Mouse (Mus musculus) midbrain, embryonic 10.5 days (tissue): ENCODE data around the gene Zfp341. TPM values are rescaled to one million over a fixed set of nuclear protein-coding genes. Genes with fewer than 3 reads are reported as not detected.

ENCODE experiments used
- DNase-seq: peaks from one replicate; pipeline ENCODE4 v3.0.0-alpha.2; 2017; ENCODE audit warnings: low spot score
- H3K27ac ChIP-seq: fragments of 300-500 bp; sonication (generic); replicated peaks from 2 replicates; pipeline ENCODE4 v1.5.1; 2016; ENCODE audit warnings: mild to moderate bottlenecking
- H3K27me3 ChIP-seq: fragments of 300-500 bp; sonication (generic); 2 replicates; pipeline ENCODE4 v1.6.1; 2016; ENCODE audit warnings: low read depth, mild to moderate bottlenecking; ENCODE audit not compliant: poor library complexity, severe bottlenecking
- H3K36me3 ChIP-seq: fragments of 300-500 bp; sonication (generic); 2 replicates; pipeline ENCODE4 v1.6.1; 2016; ENCODE audit warnings: mild to moderate bottlenecking, moderate library complexity
- H3K4me1 ChIP-seq: fragments of 300-500 bp; sonication (generic); 2 replicates; pipeline ENCODE4 v1.6.1; 2016
- H3K4me3 ChIP-seq: fragments of 300-500 bp; sonication (generic); 2 replicates; pipeline ENCODE4 v1.5.1; 2016; ENCODE audit warnings: mild to moderate bottlenecking, moderate library complexity
- H3K9me3 ChIP-seq: fragments of 300-500 bp; sonication (generic); replicated peaks from 2 replicates; pipeline ENCODE4 v1.6.1; 2016; ENCODE audit warnings: mild to moderate bottlenecking
- WGBS: fragments of 180-500 bp; shearing (Covaris S2); methylation state at CpG from one replicate; pipeline ENCODE4 v1.1.7; 2016; 5-methylcytosine and 5-hydroxymethylcytosine counted together
- polyA plus RNA-seq: library from polyadenylated mRNA; unstranded; fragments of >200 nt; fragmentation: Nextera tagmentation; extraction: Ambion mirVana; gene quantifications from 2 replicates; pipeline ENCODE4 v1.2.1, GENCODE M21; 2016

The Zfp341 gene
- polyA plus RNA-seq, 1 experiment from 2014 or later = 1.1 TPM

GRCm38 (mm10) chr2:154595775-154596174 is 17.3 kb upstream of the Zfp341 start:
- Histone ChIP-seq H3K4me1 (no peaks in the 10 kb centered on the region), H3K9me3 (no peaks in the 10 kb centered on the region), H3K27ac (no peak overlapping the region), H3K4me3 (no peak overlapping the region), H3K36me3 (0 out of 2 replicates have a peak, but pooled peaks cover 9% of the 10 kb centered on the region), H3K27me3 (no peaks in the 10 kb centered on the region)
- DNase-seq = no peak
- 85% methylated on average over 5 of the region's 5 CpGs for WGBS

GRCm38 (mm10) chr2:154597399-154597798 is 15.7 kb upstream of the Zfp341 start:
- DNase-seq = no peak
- no peaks in the 10 kb centered on the region for H3K27me3 ChIP-seq
- 0 out of 2 replicates have a peak, but pooled peaks cover 9% of the 10 kb centered on the region for H3K36me3 ChIP-seq
- H3K4me3 ChIP-seq = no peak overlapping the region
- WGBS = 89% methylated on average over 3 of the region's 3 CpGs
- H3K4me1 ChIP-seq = no peaks in the 10 kb centered on the region
- no peaks in the 10 kb centered on the region for H3K9me3 ChIP-seq
- H3K27ac ChIP-seq = no peak overlapping the region

- Histone ChIP-seq H3K27ac (no peak overlapping the region), H3K4me3 (no peak overlapping the region)
- 67% methylated on average over 6 of the region's 6 CpGs for WGBS
Observed at GRCm38 (mm10) chr2:154600586-154600985, 12.5 kb upstream of the Zfp341 start.

GRCm38 (mm10) chr2:154601324-154601723 is 11.8 kb upstream of the Zfp341 start:
- H3K27me3 ChIP-seq = no peaks in the 10 kb centered on the region
- no peaks in the 10 kb centered on the region for H3K36me3 ChIP-seq
- no peak overlapping the region for H3K27ac ChIP-seq
- H3K4me3 ChIP-seq = no peak overlapping the region
- H3K4me1 ChIP-seq = peaks cover 15% of the 10 kb centered on the region
- no peak for DNase-seq
- no peaks in the 10 kb centered on the region for H3K9me3 ChIP-seq
- 70% methylated on average over 3 of the region's 3 CpGs for WGBS

More at GRCm38 (mm10) chr2:154600586-154600985, 12.5 kb upstream of the Zfp341 start:
- Histone ChIP-seq H3K4me1 (peaks cover 15% of the 10 kb centered on the region), H3K36me3 (no peaks in the 10 kb centered on the region), H3K27me3 (no peaks in the 10 kb centered on the region), H3K9me3 (no peaks in the 10 kb centered on the region)
- no peak for DNase-seq

- peak overlapping the region; percentile 71 for H3K4me3 ChIP-seq
- H3K9me3 ChIP-seq = no peaks in the 10 kb centered on the region
- 25% methylated on average over 22 of the region's 22 CpGs for whole genome bisulfite sequencing
- DNase-seq = no peak
- no peaks in the 10 kb centered on the region for H3K36me3 ChIP-seq
- H3K4me1 ChIP-seq = peaks cover 15% of the 10 kb centered on the region
- H3K27me3 ChIP-seq = no peaks in the 10 kb centered on the region
- H3K27ac ChIP-seq = peak overlapping the region; percentile 85
Observed at GRCm38 (mm10) chr2:154603007-154603637, 10.0 kb upstream of the Zfp341 start.

GRCm38 (mm10) chr2:154603638-154604153 is 9.4 kb upstream of the Zfp341 start, which contains the start of gene Pxmp4:
Gene Pxmp4 (minus strand): TSS chr2:154603708.
- H3K4me3 ChIP-seq = peak within 1 kb of the TSS; percentile 71
- WGBS = under 1% methylated on average over 13 of the region's 13 CpGs
- H3K36me3 ChIP-seq = no peaks in the 10 kb centered on the region
- H3K9me3 ChIP-seq = no peaks in the 10 kb centered on the region
- DNase-seq = peak; percentile 92
- H3K4me1 ChIP-seq = peaks cover 15% of the 10 kb centered on the region
- H3K27me3 ChIP-seq = 0 out of 2 replicates have a peak, but pooled peaks cover 3% of the 10 kb centered on the region
- peak within 1 kb of the TSS; percentile 85 for H3K27ac ChIP-seq

- Histone ChIP-seq H3K36me3 (no peaks in the 10 kb centered on the region), H3K27me3 (peaks cover 6% of the 10 kb centered on the region; the same call in 1 of the 2 replicates), H3K27ac (no peak overlapping the region), H3K4me3 (peak overlapping the region; percentile 71), H3K9me3 (no peaks in the 10 kb centered on the region), H3K4me1 (peaks cover 15% of the 10 kb centered on the region)
- WGBS = 48% methylated on average over 7 of the region's 7 CpGs
- DNase-seq = no peak
Observed at GRCm38 (mm10) chr2:154604156-154604555, 8.9 kb upstream of the Zfp341 start.

- WGBS = 85% methylated on average over 1 of the region's 1 CpGs
- no peak overlapping the region for H3K27ac ChIP-seq
- H3K4me1 ChIP-seq = peaks cover 15% of the 10 kb centered on the region
- no peaks in the 10 kb centered on the region for H3K36me3 ChIP-seq
- no peaks in the 10 kb centered on the region for H3K9me3 ChIP-seq
- no peak for DNase-seq
- no peak overlapping the region for H3K4me3 ChIP-seq
- H3K27me3 ChIP-seq = peaks cover 17% of the 10 kb centered on the region
Observed at GRCm38 (mm10) chr2:154606965-154607364, 6.1 kb upstream of the Zfp341 start.

- peaks cover 17% of the 10 kb centered on the region for H3K27me3 ChIP-seq
- no peak overlapping the region for H3K4me3 ChIP-seq
- no peak overlapping the region for H3K27ac ChIP-seq
- 71% methylated on average over 10 of the region's 10 CpGs for WGBS
- H3K4me1 ChIP-seq = peaks cover 21% of the 10 kb centered on the region
- no peaks in the 10 kb centered on the region for H3K9me3 ChIP-seq
- no peak for DNase-seq
- H3K36me3 ChIP-seq = no peaks in the 10 kb centered on the region
Observed at GRCm38 (mm10) chr2:154609050-154609767, 3.9 kb upstream of the Zfp341 start.

GRCm38 (mm10) chr2:154614841-154615576 is 1.9 kb downstream of the Zfp341 start:
- Histone ChIP-seq H3K4me1 (peaks cover 32% of the 10 kb centered on the region), H3K27me3 (0 out of 2 replicates have a peak, but pooled peaks cover 3% of the 10 kb centered on the region), H3K27ac (peak overlapping the region; percentile 99; the same call in 1 of the 2 replicates), H3K4me3 (peak overlapping the region; percentile 69; the same call in 1 of the 2 replicates), H3K9me3 (no peaks in the 10 kb centered on the region), H3K36me3 (0 out of 2 replicates have a peak, but pooled peaks cover 3% of the 10 kb centered on the region)
- 74% methylated on average over 19 of the region's 19 CpGs for WGBS
- DNase-seq = no peak

GRCm38 (mm10) chr2:154615674-154616073 is 2.6 kb downstream of the Zfp341 start:
- H3K27me3 ChIP-seq = no peaks in the 10 kb centered on the region
- no peak for DNase-seq
- H3K9me3 ChIP-seq = no peaks in the 10 kb centered on the region
- 0 out of 2 replicates have a peak, but pooled peaks cover 6% of the 10 kb centered on the region for H3K36me3 ChIP-seq
- H3K27ac ChIP-seq = no peak overlapping the region
- no peak overlapping the region for H3K4me3 ChIP-seq
- peaks cover 32% of the 10 kb centered on the region for H3K4me1 ChIP-seq
- WGBS = 95% methylated on average over 5 of the region's 5 CpGs

- Histone ChIP-seq H3K4me1 (peaks cover 31% of the 10 kb centered on the region), H3K9me3 (no peaks in the 10 kb centered on the region), H3K36me3 (0 out of 2 replicates have a peak, but pooled peaks cover 6% of the 10 kb centered on the region), H3K27ac (no peak overlapping the region), H3K27me3 (no peaks in the 10 kb centered on the region), H3K4me3 (no peak overlapping the region)
- no peak for DNase-seq
- 90% methylated on average over 3 of the region's 3 CpGs for WGBS
Observed at GRCm38 (mm10) chr2:154617061-154617460, 4.0 kb downstream of the Zfp341 start.
